Comparison of ENCODE assay signal across 25 mouse cellular contexts in the genomic region with DNA sequence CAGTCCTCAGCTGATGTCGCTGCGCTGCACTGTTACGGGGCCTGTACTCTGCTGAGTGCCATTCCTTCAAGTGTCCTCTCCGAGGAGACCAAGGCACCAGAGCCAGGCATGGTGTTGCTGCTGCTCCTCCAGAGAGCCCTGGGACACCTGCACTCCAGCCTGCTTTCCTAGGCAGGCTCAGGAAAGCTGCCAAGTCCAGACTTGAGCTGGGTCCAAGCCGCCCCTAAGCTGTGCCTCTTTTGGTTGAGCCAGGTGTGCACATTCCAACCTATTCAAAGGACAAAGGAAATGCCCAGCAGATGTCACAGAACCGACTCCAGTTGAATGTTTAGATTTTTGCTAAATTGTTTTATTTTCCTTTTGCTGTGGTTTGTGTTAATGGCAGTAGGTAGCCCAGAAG. TPM values are rescaled to one million over a fixed set of nuclear protein-coding genes. Genes with fewer than 3 reads are reported as not detected.
DNase-seq lines count a peak whose midpoint lies in the region; ATAC-seq and TF ChIP-seq lines count a peak whose summit lies in the region.
"Not testable (repeated sequence)": the region's sequence is repeated elsewhere in the genome, so short reads cannot be mapped to it uniquely, and the experiment has no call there.
"Had no signal": no experiment of that assay in that cellular context is flagged by ENCODE, and none has a peak within 500 bp of the region (broad histone marks: within the 10 kb centered on the region; RNA-seq: fewer than 3 reads in every experiment).

No protein-coding gene starts in this region.

- H3K36me3 ChIP-seq in embryonic facial prominence, embryonic 14.5 days (ENCODE audit: control insufficient read depth, insufficient read depth, low read length); forebrain, embryonic 15.5 days; hindbrain, postnatal 0 days (ENCODE audit: insufficient read depth, low read length); limb, embryonic 12.5 days; limb, embryonic 15.5 days; stomach, embryonic 14.5 days (ENCODE audit: control insufficient read depth, insufficient read depth, low read length): not testable (repeated sequence)

- not testable (repeated sequence) for H3K4me2 ChIP-seq in embryonic facial prominence, embryonic 14.5 days (ENCODE audit: low read depth, low read length); forebrain, embryonic 15.5 days (replicated peaks); hindbrain, postnatal 0 days (ENCODE audit: low read depth, low read length); limb, embryonic 12.5 days; limb, embryonic 15.5 days; stomach, embryonic 14.5 days (replicated peaks; ENCODE audit: low read depth, low read length)

- DNase-seq in brain, adult 2 months (ENCODE audit: low read depth, low spot score): peak; percentile 0
- DNase-seq in embryonic facial prominence, embryonic 14.5 days (ENCODE audit: low spot score); hindbrain, postnatal 0 days (ENCODE audit: low spot score): not testable (repeated sequence)

- H3K9ac ChIP-seq in embryonic facial prominence, embryonic 14.5 days (ENCODE audit: low read depth, low read length); forebrain, embryonic 15.5 days (replicated peaks); hindbrain, postnatal 0 days (replicated peaks; ENCODE audit: low read length); limb, embryonic 12.5 days (replicated peaks); limb, embryonic 15.5 days; stomach, embryonic 14.5 days (replicated peaks; ENCODE audit: low read depth, low read length): not testable (repeated sequence)

- H3K4me1 ChIP-seq in embryonic facial prominence, embryonic 14.5 days (ENCODE audit: control insufficient read depth, insufficient read depth, low read length); forebrain, embryonic 15.5 days; hindbrain, postnatal 0 days (ENCODE audit: insufficient read depth, low read length); limb, embryonic 12.5 days (replicated peaks); limb, embryonic 15.5 days; stomach, embryonic 14.5 days (ENCODE audit: control insufficient read depth, insufficient read depth, low read length): not testable (repeated sequence)

- H3K4me3 ChIP-seq in embryonic facial prominence, embryonic 14.5 days (ENCODE audit: low read depth, low read length); forebrain, embryonic 15.5 days; hindbrain, postnatal 0 days (ENCODE audit: low read length); limb, embryonic 12.5 days (replicated peaks); limb, embryonic 15.5 days; stomach, embryonic 14.5 days (ENCODE audit: low read depth, low read length): not testable (repeated sequence)

- ATAC-seq in embryonic facial prominence, embryonic 14.5 days (ENCODE audit: low read depth): peak; percentile 55; the same call in 1 of the 2 replicates
- peak; percentile 26; the same call in 1 of the 2 replicates for ATAC-seq in forebrain, embryonic 15.5 days (replicated peaks)
- ATAC-seq in hindbrain, postnatal 0 days: 0 out of 2 replicates have a peak, but pooled peaks have one; percentile 15
- peak; percentile 52; the same call in 1 of the 2 replicates for ATAC-seq in limb, embryonic 12.5 days (ENCODE audit: insufficient number of reproducible peaks, insufficient read depth, low FRiP score, low TSS enrichment, low read depth)
- peak; percentile 63; the same call in 1 of the 2 replicates for ATAC-seq in limb, embryonic 15.5 days (ENCODE audit: insufficient number of reproducible peaks, low FRiP score, low TSS enrichment, low read depth)
- ATAC-seq in monocyte, adult 5-6 weeks (replicated peaks; ENCODE audit: insufficient number of reproducible peaks, low FRiP score, low TSS enrichment, poor library complexity, severe bottlenecking): peak; percentile 35
- peak; percentile 46; the same call in 1 of the 2 replicates for ATAC-seq in stomach, embryonic 14.5 days (ENCODE audit: insufficient number of reproducible peaks, insufficient read depth, low FRiP score, low read depth)

- 94% methylated on average over 4 of the region's 6 CpGs for WGBS in embryonic facial prominence, embryonic 14.5 days
- WGBS in forebrain, embryonic 15.5 days: 85% methylated on average over 6 of the region's 6 CpGs
- WGBS in hindbrain, postnatal 0 days: 71% methylated on average over 6 of the region's 6 CpGs
- WGBS in limb, embryonic 12.5 days: 82% methylated on average over 6 of the region's 6 CpGs
- 73% methylated on average over 6 of the region's 6 CpGs for WGBS in limb, embryonic 15.5 days
- 75% methylated on average over 6 of the region's 6 CpGs for WGBS in stomach, embryonic 14.5 days

- H3K27me3 ChIP-seq in embryonic facial prominence, embryonic 14.5 days (replicated peaks; ENCODE audit: control insufficient read depth, insufficient read depth, low read length); forebrain, embryonic 15.5 days; hindbrain, postnatal 0 days (ENCODE audit: insufficient read depth, low read length); limb, embryonic 12.5 days; limb, embryonic 15.5 days; stomach, embryonic 14.5 days (ENCODE audit: control insufficient read depth, insufficient read depth, low read length): not testable (repeated sequence)

- not testable (repeated sequence) for H3K9me3 ChIP-seq in embryonic facial prominence, embryonic 14.5 days (ENCODE audit: control insufficient read depth, low read length); forebrain, embryonic 15.5 days; hindbrain, postnatal 0 days (ENCODE audit: low read length); limb, embryonic 12.5 days; limb, embryonic 15.5 days; stomach, embryonic 14.5 days (ENCODE audit: control insufficient read depth, low read depth, low read length)

- TF ChIP-seq CTCF in hindbrain, postnatal 0 days (IDR thresholded peaks at IDR 0.05; ENCODE audit: low read depth): not testable (repeated sequence)

- not testable (repeated sequence) for H3K27ac ChIP-seq in embryonic facial prominence, embryonic 14.5 days (replicated peaks; ENCODE audit: low read depth, low read length); forebrain, embryonic 15.5 days (replicated peaks); hindbrain, postnatal 0 days; limb, embryonic 12.5 days; limb, embryonic 15.5 days; stomach, embryonic 14.5 days (ENCODE audit: low read length)

RNA-seq across cellular contexts. Expression of a gene that starts 20.9 kb away (rescaled TPM):
- polyA plus RNA-seq in embryonic facial prominence, embryonic 14.5 days (2014; fragmentation: Nextera tagmentation; extraction: Ambion mirVana): not detected in 2 replicates
- polyA plus RNA-seq in forebrain, embryonic 15.5 days (2015; fragmentation: Nextera tagmentation; extraction: Ambion mirVana): not detected in 2 replicates
- total RNA-seq in hindbrain, postnatal 0 days (2014; rRNA removed): not detected in 2 replicates
- polyA plus RNA-seq in hindbrain, postnatal 0 days (2015; fragmentation: Nextera tagmentation; extraction: Ambion mirVana): not detected in 2 replicates
- not detected in 2 replicates for polyA plus RNA-seq in limb, embryonic 12.5 days (2016; fragmentation: Nextera tagmentation; extraction: Ambion mirVana)
- polyA plus RNA-seq in limb, embryonic 15.5 days (2015; fragmentation: Nextera tagmentation; extraction: Ambion mirVana): not detected in 2 replicates
- not detected in 3 replicates for total RNA-seq in monocyte, adult 5-6 weeks (2017)
- not detected in 2 replicates for polyA plus RNA-seq in stomach, embryonic 14.5 days (2014; fragmentation: Nextera tagmentation; extraction: Ambion mirVana)
- total RNA-seq: adrenal gland, adult 18-20 months; adrenal gland, adult 8-10 months; adrenal gland, postnatal 14 days; adrenal gland, postnatal 36 days; CH12.LX; common myeloid progenitor, adult 5-6 weeks; G1E had no signal
- polyA plus RNA-seq: activated CD4-positive, CD25-positive, alpha-beta regulatory T cell, adult 4 months; brain, embryonic 14.5 days; CD4-positive, CD25-positive, alpha-beta regulatory T cell, adult 4 months; embryonic facial prominence, embryonic 11.5 days; embryonic facial prominence, embryonic 15.5 days; erythroblast, embryonic 14.5 days; forebrain, embryonic 11.5 days; forebrain, embryonic 13.5 days; forebrain, embryonic 16.5 days; G1E; Patski had no signal
